Mouse (Mus musculus): ENCODE results near the gene Adtrp. TPM values are rescaled to one million over a fixed set of nuclear protein-coding genes. Genes with fewer than 3 reads are reported as not detected.

Gene Adtrp
- polyA plus RNA-seq, 1 experiment from 2014 or later, result 0.21 TPM

- no peak overlapping the region for H3K4me2 ChIP-seq
- WGBS, result 77% methylated on average over 7 of the region's 7 CpGs
- no peak overlapping the region for H3K9ac ChIP-seq
- H3K4me1 ChIP-seq, result peaks cover 15% of the 10 kb centered on the region
- H3K27me3 ChIP-seq, result no peaks in the 10 kb centered on the region
- H3K36me3 ChIP-seq, result no peaks in the 10 kb centered on the region
- no peak overlapping the region for H3K27ac ChIP-seq
- H3K4me3 ChIP-seq, result no peak overlapping the region
- ATAC-seq (ENCODE audit: borderline replicate concordance, extremely low read depth, low FRiP score, low TSS enrichment), result no peak
- no peaks in the 10 kb centered on the region for H3K9me3 ChIP-seq
Measured at GRCm38 (mm10) chr13:41805138-41805820, 42.2 kb downstream of the Adtrp start.

- Histone ChIP-seq H3K9me3 (no peaks in the 10 kb centered on the region), H3K9ac (no peak overlapping the region), H3K36me3 (no peaks in the 10 kb centered on the region), H3K4me3 (no peak overlapping the region), H3K4me2 (no peak overlapping the region), H3K4me1 (peaks cover 15% of the 10 kb centered on the region), H3K27me3 (no peaks in the 10 kb centered on the region), H3K27ac (no peak overlapping the region)
- 44% methylated on average over 8 of the region's 8 CpGs for WGBS
- no peak for ATAC-seq (ENCODE audit: borderline replicate concordance, extremely low read depth, low FRiP score, low TSS enrichment)
Measured at GRCm38 (mm10) chr13:41803656-41804265, 43.7 kb downstream of the Adtrp start.

- Histone ChIP-seq H3K27ac (no peak overlapping the region), H3K9me3 (no peaks in the 10 kb centered on the region), H3K9ac (no peak overlapping the region), H3K27me3 (no peaks in the 10 kb centered on the region), H3K36me3 (no peaks in the 10 kb centered on the region), H3K4me3 (no peak overlapping the region), H3K4me1 (peaks cover 15% of the 10 kb centered on the region), H3K4me2 (0 out of 2 replicates have a peak overlapping the region, but pooled peaks have one; percentile 3)
- WGBS, result 28% methylated on average over 8 of the region's 8 CpGs
- no peak for ATAC-seq (ENCODE audit: borderline replicate concordance, extremely low read depth, low FRiP score, low TSS enrichment)
Measured at GRCm38 (mm10) chr13:41801177-41801636, 46.3 kb downstream of the Adtrp start.

- 80% methylated on average over 6 of the region's 6 CpGs for WGBS
- no peak for ATAC-seq (ENCODE audit: borderline replicate concordance, extremely low read depth, low FRiP score, low TSS enrichment)
- H3K4me3 ChIP-seq, result no peak overlapping the region
- H3K9me3 ChIP-seq, result no peaks in the 10 kb centered on the region
- H3K27me3 ChIP-seq, result no peaks in the 10 kb centered on the region
- H3K4me1 ChIP-seq, result no peaks in the 10 kb centered on the region
- no peak overlapping the region for H3K9ac ChIP-seq
- no peak overlapping the region for H3K4me2 ChIP-seq
- H3K36me3 ChIP-seq, result no peaks in the 10 kb centered on the region
- no peak overlapping the region for H3K27ac ChIP-seq
Measured at GRCm38 (mm10) chr13:41792849-41793248, 54.6 kb downstream of the Adtrp start.

- Histone ChIP-seq H3K4me3 (no peak overlapping the region), H3K4me1 (no peaks in the 10 kb centered on the region), H3K9ac (no peak overlapping the region), H3K4me2 (no peak overlapping the region), H3K27ac (no peak overlapping the region), H3K27me3 (no peaks in the 10 kb centered on the region), H3K36me3 (no peaks in the 10 kb centered on the region), H3K9me3 (no peaks in the 10 kb centered on the region)
- WGBS, result 73% methylated on average over 2 of the region's 2 CpGs
- ATAC-seq (ENCODE audit: borderline replicate concordance, extremely low read depth, low FRiP score, low TSS enrichment), result no peak
Measured at GRCm38 (mm10) chr13:41787863-41788536, 59.5 kb downstream of the Adtrp start.

- Histone ChIP-seq H3K9me3 (no peaks in the 10 kb centered on the region), H3K36me3 (no peaks in the 10 kb centered on the region), H3K4me3 (no peak overlapping the region), H3K4me2 (no peak overlapping the region), H3K4me1 (no peaks in the 10 kb centered on the region), H3K9ac (no peak overlapping the region), H3K27me3 (no peaks in the 10 kb centered on the region), H3K27ac (no peak overlapping the region)
- ATAC-seq (ENCODE audit: borderline replicate concordance, extremely low read depth, low FRiP score, low TSS enrichment), result no peak
- WGBS, result 84% methylated on average over 3 of the region's 3 CpGs
Measured at GRCm38 (mm10) chr13:41786640-41787039, 60.8 kb downstream of the Adtrp start.

GRCm38 (mm10) chr13:41784889-41785701 is 62.4 kb downstream of the Adtrp start:
- no peak overlapping the region for H3K9ac ChIP-seq
- no peaks in the 10 kb centered on the region for H3K36me3 ChIP-seq
- 73% methylated on average over 7 of the region's 7 CpGs for WGBS
- no peak for ATAC-seq (ENCODE audit: borderline replicate concordance, extremely low read depth, low FRiP score, low TSS enrichment)
- no peaks in the 10 kb centered on the region for H3K27me3 ChIP-seq
- no peaks in the 10 kb centered on the region for H3K9me3 ChIP-seq
- H3K4me2 ChIP-seq, result no peak overlapping the region
- H3K4me1 ChIP-seq, result no peaks in the 10 kb centered on the region
- H3K4me3 ChIP-seq, result no peak overlapping the region
- H3K27ac ChIP-seq, result no peak overlapping the region

GRCm38 (mm10) chr13:41780296-41780695 is 67.2 kb downstream of the Adtrp start:
- no peak for ATAC-seq (ENCODE audit: borderline replicate concordance, extremely low read depth, low FRiP score, low TSS enrichment)
- Histone ChIP-seq H3K9me3 (no peaks in the 10 kb centered on the region), H3K27me3 (no peaks in the 10 kb centered on the region), H3K27ac (no peak overlapping the region), H3K4me1 (no peaks in the 10 kb centered on the region), H3K4me3 (no peak overlapping the region), H3K4me2 (no peak overlapping the region), H3K9ac (no peak overlapping the region), H3K36me3 (no peaks in the 10 kb centered on the region)
- 67% methylated on average over 4 of the region's 4 CpGs for WGBS

GRCm38 (mm10) chr13:41779603-41780180 is 67.8 kb downstream of the Adtrp start:
- Histone ChIP-seq H3K4me3 (no peak overlapping the region), H3K27me3 (no peaks in the 10 kb centered on the region), H3K36me3 (no peaks in the 10 kb centered on the region), H3K9me3 (no peaks in the 10 kb centered on the region), H3K4me1 (no peaks in the 10 kb centered on the region), H3K4me2 (no peak overlapping the region), H3K27ac (no peak overlapping the region), H3K9ac (no peak overlapping the region)
- 83% methylated on average over 9 of the region's 9 CpGs for WGBS
- ATAC-seq (ENCODE audit: borderline replicate concordance, extremely low read depth, low FRiP score, low TSS enrichment), result no peak

GRCm38 (mm10) chr13:41773812-41774376 is 73.6 kb downstream of the Adtrp start:
- Histone ChIP-seq H3K4me1 (no peaks in the 10 kb centered on the region), H3K27me3 (no peaks in the 10 kb centered on the region), H3K4me2 (no peak overlapping the region), H3K9ac (no peak overlapping the region), H3K4me3 (no peak overlapping the region), H3K36me3 (no peaks in the 10 kb centered on the region), H3K27ac (no peak overlapping the region), H3K9me3 (no peaks in the 10 kb centered on the region)
- no peak for ATAC-seq (ENCODE audit: borderline replicate concordance, extremely low read depth, low FRiP score, low TSS enrichment)
- 77% methylated on average over 4 of the region's 4 CpGs for WGBS

GRCm38 (mm10) chr13:41771061-41771460 is 76.4 kb downstream of the Adtrp start:
- WGBS, result 50% methylated on average over 3 of the region's 3 CpGs
- ATAC-seq (ENCODE audit: borderline replicate concordance, extremely low read depth, low FRiP score, low TSS enrichment), result no peak
- Histone ChIP-seq H3K9me3 (no peaks in the 10 kb centered on the region), H3K4me3 (no peak overlapping the region), H3K9ac (no peak overlapping the region), H3K27ac (no peak overlapping the region), H3K36me3 (no peaks in the 10 kb centered on the region), H3K27me3 (no peaks in the 10 kb centered on the region), H3K4me2 (no peak overlapping the region), H3K4me1 (no peaks in the 10 kb centered on the region)
